Mouse (Mus musculus) hindbrain, embryonic 15.5 days (tissue): ENCODE measurements at regions not wholly inside any gene's neighbourhood (a gene's known extent, or its start where the extent isn't known, plus 50 kb on each side); places are given as distances from the start of the nearest gene placed in this dataset.
A peak's percentile ranks its signal among the peaks of the same experiment; 100 is the strongest.

Experiments
- ATAC-seq: fragments of 200-750 bp; cut with Nextera tagmentation; 2 replicates; pipeline ENCODE4 v1.8.0; 2017; ENCODE audit warnings: low read depth, moderate number of reproducible peaks, moderate TSS enrichment; ENCODE audit not compliant: low FRiP score
- H3K27ac ChIP-seq: fragments of 300-500 bp; sonication (generic); replicated peaks from 2 replicates; pipeline ENCODE4 v1.5.1; 2015; ENCODE audit warnings: mild to moderate bottlenecking, inconsistent platforms
- H3K27me3 ChIP-seq: fragments of 300-500 bp; sonication (generic); 2 replicates; pipeline ENCODE4 v1.6.1; 2015; ENCODE audit warnings: control low read depth, inconsistent platforms
- H3K36me3 ChIP-seq: fragments of 300-500 bp; sonication (generic); 2 replicates; pipeline ENCODE4 v1.6.1; 2015; ENCODE audit warnings: control low read depth, inconsistent platforms
- H3K4me1 ChIP-seq: fragments of 300-500 bp; sonication (generic); replicated peaks from 2 replicates; pipeline ENCODE4 v1.6.1; 2015; ENCODE audit warnings: control low read depth, inconsistent platforms
- H3K4me2 ChIP-seq: fragments of 300-500 bp; sonication (generic); 2 replicates; pipeline ENCODE4 v1.6.1; 2015; ENCODE audit warnings: moderate library complexity, mild to moderate bottlenecking, inconsistent platforms
- H3K4me3 ChIP-seq: fragments of 300-500 bp; sonication (generic); 2 replicates; pipeline ENCODE4 v1.5.1; 2015; ENCODE audit warnings: mild to moderate bottlenecking, inconsistent platforms
- H3K9ac ChIP-seq: fragments of 300-500 bp; sonication (generic); 2 replicates; pipeline ENCODE4 v1.6.1; 2015; ENCODE audit warnings: inconsistent platforms
- H3K9me3 ChIP-seq: fragments of 300-500 bp; sonication (generic); 2 replicates; pipeline ENCODE4 v1.6.1; 2016; ENCODE audit warnings: control low read depth, inconsistent platforms
- WGBS: fragments of 180-500 bp; shearing (Covaris S2); methylation state at CpG from one replicate; pipeline ENCODE4 v1.1.7; 2015; 5-methylcytosine and 5-hydroxymethylcytosine counted together

GRCm38 (mm10) chr7:123059718-123060337 lies 63.9 kb upstream of the Tnrc6a start:
- no peak for ATAC-seq
- Histone ChIP-seq H3K4me3 (no peak overlapping the region), H3K36me3 (no peaks in the 10 kb centered on the region), H3K27me3 (no peaks in the 10 kb centered on the region), H3K4me2 (no peak overlapping the region), H3K27ac (no peak overlapping the region), H3K4me1 (peaks cover 14% of the 10 kb centered on the region), H3K9me3 (no peaks in the 10 kb centered on the region), H3K9ac (no peak overlapping the region)
- 83% methylated on average over 9 of the region's 9 CpGs for WGBS

DNA sequence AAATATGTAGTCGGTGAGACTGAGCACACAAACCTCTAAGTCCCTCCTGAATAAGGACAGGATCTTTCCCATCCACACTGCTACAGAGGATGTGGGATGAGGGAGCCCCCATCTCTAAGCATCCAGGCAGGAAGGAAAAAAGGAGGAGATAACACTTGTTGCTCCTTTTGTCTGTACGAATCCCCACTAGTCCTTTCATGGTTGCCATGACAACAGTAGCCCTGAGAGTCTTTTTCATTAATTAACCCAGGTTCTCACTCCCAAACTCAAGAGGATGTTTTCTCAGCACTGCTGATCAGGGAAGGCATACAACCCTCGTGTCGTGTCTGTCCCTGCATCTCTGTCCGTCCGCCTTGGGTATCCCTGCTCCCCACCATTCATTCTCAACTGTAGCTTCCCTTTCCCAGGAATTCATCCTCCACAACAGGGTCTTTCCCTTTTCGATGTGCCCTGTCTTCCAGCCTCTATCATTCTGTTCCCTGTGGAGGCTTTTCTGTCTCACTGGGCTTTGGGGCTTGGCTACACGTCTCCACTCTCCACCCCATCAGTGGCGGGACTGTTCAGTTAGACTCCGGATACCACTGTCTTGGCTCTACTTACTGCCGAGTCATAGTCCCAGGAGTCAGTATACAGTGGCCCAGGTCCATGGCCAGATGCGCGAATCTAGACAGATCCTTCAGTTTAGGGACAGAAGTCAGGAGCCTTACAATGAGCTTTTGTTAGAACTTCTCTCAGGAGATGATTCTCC lies 60.2 kb upstream of the Tnrc6a start:
- Histone ChIP-seq H3K36me3 (no peaks in the 10 kb centered on the region), H3K27me3 (no peaks in the 10 kb centered on the region), H3K4me2 (peak overlapping the region; percentile 6), H3K4me1 (peaks cover 19% of the 10 kb centered on the region), H3K27ac (no peak overlapping the region), H3K9ac (no peak overlapping the region), H3K9me3 (no peaks in the 10 kb centered on the region), H3K4me3 (no peak overlapping the region)
- ATAC-seq: peak; percentile 31; the same call in 1 of the 2 replicates
- 28% methylated on average over 13 of the region's 13 CpGs for WGBS

DNA sequence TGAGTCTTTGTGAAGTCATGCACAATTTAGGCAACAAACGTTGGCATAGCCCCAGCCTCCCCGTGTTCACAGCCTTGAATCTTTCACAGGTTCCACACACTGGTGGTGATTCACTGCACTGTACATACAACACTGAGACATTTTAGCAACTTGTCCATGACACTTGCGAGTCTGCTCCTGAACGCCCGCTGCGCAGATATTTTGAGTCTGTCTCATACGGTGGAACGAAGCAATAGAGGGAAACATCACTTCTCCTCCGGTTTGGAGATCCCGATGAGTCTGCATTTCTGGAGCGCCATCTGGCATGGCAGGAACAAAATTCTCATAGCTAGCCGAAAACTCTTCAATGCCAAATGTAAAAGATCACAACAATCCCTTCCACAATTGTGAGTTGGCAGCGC lies 57.7 kb upstream of the Tnrc6a start:
- Histone ChIP-seq H3K27me3 (no peaks in the 10 kb centered on the region), H3K4me3 (no peak overlapping the region), H3K9ac (no peak overlapping the region), H3K4me2 (no peak overlapping the region), H3K36me3 (no peaks in the 10 kb centered on the region), H3K27ac (no peak overlapping the region), H3K4me1 (peaks cover 32% of the 10 kb centered on the region), H3K9me3 (no peaks in the 10 kb centered on the region)
- ATAC-seq: no peak
- WGBS: 79% methylated on average over 13 of the region's 13 CpGs

- ATAC-seq: no peak
- WGBS: 85% methylated on average over 1 of the region's 1 CpGs
- H3K27ac ChIP-seq: no peak overlapping the region
These were observed 56.3 kb upstream of the Tnrc6a start for GRCm38 (mm10) chr7:123067396-123067795.

GRCm38 (mm10) chr7:123068241-123068640 lies 55.4 kb upstream of the Tnrc6a start:
- H3K4me3 ChIP-seq: no peak overlapping the region
- H3K36me3 ChIP-seq: no peaks in the 10 kb centered on the region
- WGBS: 55% methylated on average over 1 of the region's 1 CpGs
- H3K27ac ChIP-seq: peak overlapping the region; percentile 67; the same call in 1 of the 2 replicates
- H3K27me3 ChIP-seq: no peaks in the 10 kb centered on the region
- no peak overlapping the region for H3K4me2 ChIP-seq
- no peak overlapping the region for H3K9ac ChIP-seq
- H3K4me1 ChIP-seq: peaks cover 25% of the 10 kb centered on the region
- no peak for ATAC-seq
- no peaks in the 10 kb centered on the region for H3K9me3 ChIP-seq

More at GRCm38 (mm10) chr7:123067396-123067795, 56.3 kb upstream of the Tnrc6a start:
- no peak overlapping the region for H3K9ac ChIP-seq
- H3K9me3 ChIP-seq: no peaks in the 10 kb centered on the region
- peaks cover 32% of the 10 kb centered on the region for H3K4me1 ChIP-seq
- no peak overlapping the region for H3K4me2 ChIP-seq
- no peaks in the 10 kb centered on the region for H3K27me3 ChIP-seq
- no peak overlapping the region for H3K4me3 ChIP-seq
- no peaks in the 10 kb centered on the region for H3K36me3 ChIP-seq

DNA sequence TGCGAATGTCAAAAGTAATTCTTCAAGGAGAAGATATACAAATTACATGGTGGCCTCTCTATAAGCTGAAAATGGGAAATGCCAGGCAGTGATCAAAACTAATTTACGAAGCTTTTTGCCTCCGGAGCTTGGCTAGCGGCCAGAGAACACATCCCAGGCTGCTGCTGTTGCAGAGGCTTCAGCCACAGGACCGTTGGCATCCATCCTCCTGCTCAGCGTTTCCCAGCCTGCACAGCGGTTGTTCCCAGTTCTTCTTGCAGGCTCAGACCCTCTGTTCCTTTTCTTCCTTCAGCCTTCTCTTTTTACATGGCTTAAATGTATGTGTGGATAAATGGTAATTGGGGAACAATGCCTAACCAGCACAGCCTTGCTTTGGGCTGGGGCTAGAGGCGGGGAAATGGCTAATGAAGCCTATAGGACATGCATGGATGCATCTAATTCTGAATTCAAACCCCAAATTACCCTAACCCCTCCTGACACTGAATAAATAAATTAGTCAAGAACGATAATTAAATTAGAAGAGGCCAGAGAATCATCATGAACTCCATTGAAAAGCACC lies 54.9 kb upstream of the Tnrc6a start:
- Histone ChIP-seq H3K4me1 (peaks cover 20% of the 10 kb centered on the region), H3K27ac (peak overlapping the region; percentile 67), H3K27me3 (no peaks in the 10 kb centered on the region), H3K9me3 (no peaks in the 10 kb centered on the region), H3K4me2 (no peak overlapping the region), H3K9ac (no peak overlapping the region), H3K4me3 (no peak overlapping the region), H3K36me3 (no peaks in the 10 kb centered on the region)
- 12% methylated on average over 9 of the region's 9 CpGs for WGBS
- peak; percentile 79 for ATAC-seq

GRCm38 (mm10) chr7:123069280-123069679 lies 54.4 kb upstream of the Tnrc6a start:
- Histone ChIP-seq H3K27me3 (no peaks in the 10 kb centered on the region), H3K36me3 (no peaks in the 10 kb centered on the region), H3K27ac (peak overlapping the region; percentile 67), H3K4me2 (no peak overlapping the region), H3K4me3 (no peak overlapping the region), H3K9ac (no peak overlapping the region), H3K9me3 (no peaks in the 10 kb centered on the region), H3K4me1 (peaks cover 18% of the 10 kb centered on the region)
- peak; percentile 28 for ATAC-seq
- WGBS: 13% methylated on average over 4 of the region's 4 CpGs

GRCm38 (mm10) chr7:123070861-123071260 lies 52.8 kb upstream of the Tnrc6a start:
- H3K27ac ChIP-seq: no peak overlapping the region

More at GRCm38 (mm10) chr7:123070861-123071260, 52.8 kb upstream of the Tnrc6a start:
- no peaks in the 10 kb centered on the region for H3K9me3 ChIP-seq
- no peak overlapping the region for H3K4me3 ChIP-seq
- no peak overlapping the region for H3K9ac ChIP-seq
- ATAC-seq: no peak
- H3K4me2 ChIP-seq: no peak overlapping the region
- peaks cover 18% of the 10 kb centered on the region for H3K4me1 ChIP-seq
- WGBS: 70% methylated on average over 4 of the region's 4 CpGs
- no peaks in the 10 kb centered on the region for H3K36me3 ChIP-seq
- no peaks in the 10 kb centered on the region for H3K27me3 ChIP-seq
